Comparison of ENCODE assay signal across 8 mouse cellular contexts in genomic region chr4:98702201-98702894, GRCm38 (mm10). TPM values are rescaled to one million over a fixed set of nuclear protein-coding genes. Genes with fewer than 3 reads are reported as not detected.
DNase-seq lines count a peak whose midpoint lies in the region; ATAC-seq and TF ChIP-seq lines count a peak whose summit lies in the region.

No protein-coding gene starts in this region.

- peak; percentile 54 to 72 for DNase-seq in heart, adult 2 months
- no peak for DNase-seq in heart, postnatal 25 days (ENCODE audit: low spot score)
- DNase-seq in embryo, embryonic 10.5 days (ENCODE audit: low spot score), result peak; percentile 90
- peak; percentile 21 for DNase-seq in gastrocnemius, postnatal 25 days
- DNase-seq in kidney, adult 11 months, result peak; percentile 40
- DNase-seq in left cerebral cortex, postnatal 36 days (ENCODE audit: low spot score in 2 of 2), result peak; percentile 67 to 80
- peak; percentile 36 for DNase-seq in telencephalon, adult 2 months (ENCODE audit: low read depth, low spot score)

- 32% methylated on average over 12 of the region's 12 CpGs for whole genome bisulfite sequencing in heart, adult 2 months
- 28% methylated on average over 12 of the region's 12 CpGs for WGBS in midbrain, embryonic 15.5 days

- peak overlapping the region; percentile 19; the same call in 1 of the 2 replicates for H3K4me2 ChIP-seq in midbrain, embryonic 15.5 days

- H3K79me2 ChIP-seq in heart, adult 2 months (replicated peaks; ENCODE audit: control insufficient read depth, insufficient read depth, low read length), result no peaks in the 10 kb centered on the region

- H3K4me1 ChIP-seq in heart, adult 2 months (ENCODE audit: control insufficient read depth, insufficient read depth, low read length), result no peaks in the 10 kb centered on the region
- H3K4me1 ChIP-seq in midbrain, embryonic 15.5 days, result no peaks in the 10 kb centered on the region

- H3K9ac ChIP-seq in heart, adult 2 months (ENCODE audit: low read depth, low read length), result no peak overlapping the region
- H3K9ac ChIP-seq in midbrain, embryonic 15.5 days, result no peak overlapping the region

- ATAC-seq in midbrain, embryonic 15.5 days (replicated peaks), result peak; percentile 76

- H3K27ac ChIP-seq in heart, adult 2 months, result no peak overlapping the region
- no peak overlapping the region for H3K27ac ChIP-seq in midbrain, embryonic 15.5 days

- TF ChIP-seq POLR2A in heart, adult 2 months (IDR thresholded peaks at IDR 0.05; ENCODE audit: insufficient read depth, low read depth, low read length), result no peak

- TF ChIP-seq CTCF in heart, adult 2 months (IDR thresholded peaks at IDR 0.05), result peak; percentile 86

- intact Hi-C loops in heart, adult 2 months (cut with DNase I), result loop anchor here (1.0 kb wide), 1 partner anchor 157 kb away; no protein-coding TSS in a partner anchor
- intact Hi-C loops in heart, postnatal 25 days (cut with DNase I), result loop anchor here (1.0 kb wide), 1 partner anchor 157 kb away; no protein-coding TSS in a partner anchor
- intact Hi-C loops in left cerebral cortex, postnatal 36 days (cut with DNase I), result loop anchor here (5.0 kb wide), 2 partner anchors 155 to 955 kb away; no protein-coding TSS in a partner anchor

- H3K4me3 ChIP-seq in heart, adult 2 months, result no peak overlapping the region
- H3K4me3 ChIP-seq in midbrain, embryonic 15.5 days, result no peak overlapping the region

- no peaks in the 10 kb centered on the region for H3K36me3 ChIP-seq in heart, adult 2 months (ENCODE audit: control insufficient read depth, insufficient read depth, low read length)
- no peaks in the 10 kb centered on the region for H3K36me3 ChIP-seq in midbrain, embryonic 15.5 days (replicated peaks)

- TF ChIP-seq EP300 in heart, adult 2 months (IDR thresholded peaks at IDR 0.05; ENCODE audit: insufficient read depth, low read depth, low read length), result 0 out of 2 replicates have a peak, but pooled peaks have one; percentile 38

- no peaks in the 10 kb centered on the region for H3K27me3 ChIP-seq in heart, adult 2 months (ENCODE audit: control insufficient read depth, insufficient read depth, low read length)
- H3K27me3 ChIP-seq in midbrain, embryonic 15.5 days (replicated peaks), result no peaks in the 10 kb centered on the region

- H3K9me3 ChIP-seq in midbrain, embryonic 15.5 days, result no peaks in the 10 kb centered on the region

RNA-seq across cellular contexts. Expression of gene L1td1, which starts 24.2 kb away (rescaled TPM):
- total RNA-seq in heart, adult 2 months (2021), result under 1 TPM in 1 of 2 experiments, not detected in 1; 0.20 TPM
- polyA plus RNA-seq in heart, adult 2 months (2012; rRNA removed), result 0.15 TPM in 1 of 2 replicates, not detected in the other
- not detected for total RNA-seq in heart, postnatal 25 days (2021)
- not detected for total RNA-seq in gastrocnemius, postnatal 25 days (2021)
- total RNA-seq in left cerebral cortex, postnatal 36 days (2021), result not detected
- polyA plus RNA-seq in midbrain, embryonic 15.5 days (2015; fragmentation: Nextera tagmentation; extraction: Ambion mirVana), result 0.05 TPM in 1 of 2 replicates, not detected in the other
